Mouse (Mus musculus) cerebral cortex, adult 2 months (tissue): ENCODE data around the gene Dus2.

ENCODE experiments used
- WGBS: fragments of 180-500 bp; shearing (Covaris S2); methylation state at CpG from one replicate; pipeline ENCODE4 v1.1.7; 2018; 5-methylcytosine and 5-hydroxymethylcytosine counted together

Dus2 gene

GRCm38 (mm10) chr8:106046872-106047559 is 55.9 kb downstream of the Dus2 start:
- WGBS, result 91% methylated on average over 11 of the region's 11 CpGs

- WGBS, result 80% methylated on average over 5 of the region's 5 CpGs
Observed at GRCm38 (mm10) chr8:106047854-106048630, 56.9 kb downstream of the Dus2 start.

- 94% methylated on average over 6 of the region's 6 CpGs for WGBS
Observed at GRCm38 (mm10) chr8:106049840-106050239, 58.7 kb downstream of the Dus2 start.

- WGBS, result 90% methylated on average over 3 of the region's 3 CpGs
Observed at GRCm38 (mm10) chr8:106051068-106051467, 59.9 kb downstream of the Dus2 start.

GRCm38 (mm10) chr8:106052510-106053089 is 61.5 kb downstream of the Dus2 start:
- WGBS, result 90% methylated on average over 9 of the region's 9 CpGs

GRCm38 (mm10) chr8:106054190-106054811 is 63.2 kb downstream of the Dus2 start:
- WGBS, result 82% methylated on average over 6 of the region's 6 CpGs

GRCm38 (mm10) chr8:106055038-106055437 is 63.9 kb downstream of the Dus2 start:
- WGBS, result 50% methylated on average over 3 of the region's 3 CpGs

GRCm38 (mm10) chr8:106056455-106056982 is 65.4 kb downstream of the Dus2 start:
- 76% methylated on average over 4 of the region's 4 CpGs for WGBS

- 2% methylated on average over 52 of the region's 52 CpGs for WGBS
Observed at GRCm38 (mm10) chr8:106058731-106059612, 67.8 kb downstream of the Dus2 start, which contains the start of gene Nfatc3. Nfatc3 (plus strand) TSS chr8:106058840.

GRCm38 (mm10) chr8:106059613-106060371 is 68.7 kb downstream of the Dus2 start:
- under 1% methylated on average over 81 of the region's 83 CpGs for WGBS

GRCm38 (mm10) chr8:106060521-106060920 is 69.4 kb downstream of the Dus2 start:
- WGBS, result under 1% methylated on average over 3 of the region's 3 CpGs

GRCm38 (mm10) chr8:106061686-106062085 is 70.5 kb downstream of the Dus2 start:
- 81% methylated on average over 6 of the region's 6 CpGs for WGBS

- 94% methylated on average over 7 of the region's 7 CpGs for WGBS
Observed at GRCm38 (mm10) chr8:106063046-106063445, 71.9 kb downstream of the Dus2 start.

- 47% methylated on average over 2 of the region's 2 CpGs for WGBS
Observed at GRCm38 (mm10) chr8:106066721-106067120, 75.6 kb downstream of the Dus2 start.

- WGBS, result 11% methylated on average over 1 of the region's 1 CpGs
Observed at GRCm38 (mm10) chr8:106069565-106069964, 78.4 kb downstream of the Dus2 start.

GRCm38 (mm10) chr8:106074659-106075058 is 83.5 kb downstream of the Dus2 start:
- 63% methylated on average over 1 of the region's 1 CpGs for WGBS

- WGBS, result 45% methylated on average over 9 of the region's 9 CpGs
Observed at GRCm38 (mm10) chr8:106075161-106075862, 84.2 kb downstream of the Dus2 start.

GRCm38 (mm10) chr8:106075863-106076174 is 84.7 kb downstream of the Dus2 start:
- 93% methylated on average over 5 of the region's 5 CpGs for WGBS

GRCm38 (mm10) chr8:106076612-106077011 is 85.5 kb downstream of the Dus2 start:
- 66% methylated on average over 5 of the region's 5 CpGs for WGBS
